Mouse (Mus musculus) limb, embryonic 12.5 days (tissue): ENCODE measurements around the gene Galnt18. TPM values are rescaled to one million over a fixed set of nuclear protein-coding genes. Genes with fewer than 3 reads are reported as not detected.

Source experiments
- ATAC-seq: fragments of 200-750 bp; cut with Nextera tagmentation; 2 replicates; pipeline ENCODE4 v1.8.0; 2017; ENCODE audit warnings: low read depth, moderate TSS enrichment; ENCODE audit not compliant: insufficient number of reproducible peaks, insufficient read depth, low FRiP score, low TSS enrichment
- H3K27ac ChIP-seq: fragments of 300-500 bp; sonication (generic); 2 replicates; pipeline ENCODE4 v1.5.1; 2016; ENCODE audit warnings: mild to moderate bottlenecking, moderate library complexity
- H3K27me3 ChIP-seq: fragments of 300-500 bp; sonication (generic); 2 replicates; pipeline ENCODE4 v1.6.1; 2016; ENCODE audit warnings: mild to moderate bottlenecking, moderate library complexity
- H3K36me3 ChIP-seq: fragments of 300-500 bp; sonication (generic); 2 replicates; pipeline ENCODE4 v1.6.1; 2016; ENCODE audit warnings: mild to moderate bottlenecking, moderate library complexity
- H3K4me1 ChIP-seq: fragments of 300-500 bp; sonication (generic); replicated peaks from 2 replicates; pipeline ENCODE4 v1.6.1; 2016
- H3K4me2 ChIP-seq: fragments of 300-500 bp; sonication (generic); 2 replicates; pipeline ENCODE4 v1.6.1; 2016; ENCODE audit warnings: mild to moderate bottlenecking, moderate library complexity
- H3K4me3 ChIP-seq: fragments of 300-500 bp; sonication (generic); replicated peaks from 2 replicates; pipeline ENCODE4 v1.5.1; 2016; ENCODE audit warnings: mild to moderate bottlenecking
- H3K9ac ChIP-seq: fragments of 300-500 bp; sonication (generic); replicated peaks from 2 replicates; pipeline ENCODE4 v1.6.1; 2016; ENCODE audit warnings: mild to moderate bottlenecking, moderate library complexity
- H3K9me3 ChIP-seq: fragments of 300-500 bp; sonication (generic); 2 replicates; pipeline ENCODE4 v1.6.1; 2016; ENCODE audit warnings: mild to moderate bottlenecking, moderate library complexity
- WGBS: fragments of 180-500 bp; shearing (Covaris S2); methylation state at CpG from one replicate; pipeline ENCODE4 v1.1.7; 2016; 5-methylcytosine and 5-hydroxymethylcytosine counted together
- microRNA-seq: library from miRNA; unstranded; fragments of <30 nt; microRNA quantifications from one replicate; pipeline ENCODE4, GENCODE M21; 2017
- polyA plus RNA-seq: library from polyadenylated mRNA; unstranded; fragments of >200 nt; fragmentation: Nextera tagmentation; extraction: Ambion mirVana; gene quantifications from 2 replicates; pipeline ENCODE4 v1.2.1, GENCODE M21; 2016

Galnt18 gene
- polyA plus RNA-seq, 1 experiment from 2014 or later = 13.1 TPM

DNA sequence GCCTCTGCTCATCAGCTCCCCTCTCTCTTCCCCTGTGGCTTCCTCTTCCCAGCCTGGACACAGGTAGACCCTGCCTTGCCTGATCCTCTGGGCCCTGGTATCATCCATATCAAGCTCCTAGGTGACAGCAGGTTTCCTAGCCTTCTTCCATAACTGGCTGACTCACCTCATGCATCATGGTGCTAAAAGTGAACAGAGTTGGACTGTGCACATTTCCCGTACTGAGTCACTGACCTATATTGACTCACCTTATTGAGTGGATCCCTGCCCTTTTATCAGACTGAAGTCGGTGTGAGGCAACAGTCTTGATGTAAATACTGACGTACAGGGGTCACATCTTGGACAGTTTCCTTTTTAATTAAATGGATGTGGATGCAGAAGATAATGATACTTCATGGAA is 313.7 kb downstream of the Galnt18 start:
- Histone ChIP-seq H3K4me2 (no peak overlapping the region), H3K36me3 (no peaks in the 10 kb centered on the region), H3K4me1 (no peaks in the 10 kb centered on the region; the same call in none of the 2 replicates), H3K4me3 (no peak overlapping the region), H3K27ac (no peak overlapping the region), H3K9me3 (no peaks in the 10 kb centered on the region), H3K27me3 (no peaks in the 10 kb centered on the region), H3K9ac (no peak overlapping the region)
- ATAC-seq = no peak
- 85% methylated on average over 3 of the region's 3 CpGs for WGBS

DNA sequence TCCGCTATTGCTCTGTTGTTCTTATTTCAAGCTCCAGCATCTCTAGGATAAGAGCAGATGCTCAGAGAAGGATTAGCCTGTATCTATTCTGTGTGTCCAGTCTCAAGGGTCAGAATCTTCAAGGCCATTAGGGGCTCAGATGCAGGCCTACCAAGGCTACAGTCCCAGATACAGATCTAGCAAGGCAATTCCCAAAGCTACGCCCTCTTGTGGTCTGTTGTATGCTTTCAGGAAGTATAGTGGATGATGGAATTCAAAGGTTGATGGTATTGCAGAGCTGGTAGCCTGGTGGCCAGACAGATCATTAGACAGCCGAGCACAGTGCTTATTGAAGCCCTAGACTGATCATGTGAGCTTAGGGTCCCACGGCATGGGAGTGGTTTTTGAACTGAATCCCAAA is 320.1 kb downstream of the Galnt18 start:
- H3K9ac ChIP-seq = no peak overlapping the region
- no peaks in the 10 kb centered on the region for H3K27me3 ChIP-seq
- H3K4me2 ChIP-seq = no peak overlapping the region
- H3K4me1 ChIP-seq = no peaks in the 10 kb centered on the region
- no peak overlapping the region for H3K27ac ChIP-seq
- ATAC-seq = no peak
- H3K9me3 ChIP-seq = peaks cover 8% of the 10 kb centered on the region; the same call in 1 of the 2 replicates
- 89% methylated on average over 4 of the region's 4 CpGs for WGBS
- H3K36me3 ChIP-seq = no peaks in the 10 kb centered on the region
- no peak overlapping the region for H3K4me3 ChIP-seq

DNA sequence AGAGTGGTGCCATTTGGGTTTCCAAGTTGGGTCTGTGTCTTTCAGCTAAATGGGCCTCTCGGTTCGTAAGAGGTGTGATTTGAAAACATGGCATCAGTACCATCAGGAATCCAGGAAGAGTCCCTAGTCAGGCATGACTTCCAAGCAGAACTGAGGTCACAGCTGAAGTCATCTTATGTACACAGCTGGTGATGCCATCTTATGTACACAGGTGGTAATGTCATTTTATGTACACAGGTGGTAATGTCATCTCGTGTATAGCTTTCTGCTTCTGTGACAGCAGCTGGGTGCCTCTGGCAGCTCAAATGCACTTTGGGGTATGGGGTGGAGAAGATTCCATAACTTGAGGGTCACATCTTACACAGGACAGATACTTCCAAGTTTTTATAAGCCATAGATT is 323.8 kb downstream of the Galnt18 start:
- Histone ChIP-seq H3K9ac (no peak overlapping the region), H3K36me3 (no peaks in the 10 kb centered on the region), H3K27ac (no peak overlapping the region), H3K4me3 (no peak overlapping the region), H3K27me3 (no peaks in the 10 kb centered on the region), H3K4me2 (no peak overlapping the region), H3K9me3 (peaks cover 8% of the 10 kb centered on the region; the same call in 1 of the 2 replicates), H3K4me1 (0 out of 2 replicates have a peak, but pooled peaks cover 10% of the 10 kb centered on the region)
- 83% methylated on average over 3 of the region's 3 CpGs for WGBS
- ATAC-seq = no peak

DNA sequence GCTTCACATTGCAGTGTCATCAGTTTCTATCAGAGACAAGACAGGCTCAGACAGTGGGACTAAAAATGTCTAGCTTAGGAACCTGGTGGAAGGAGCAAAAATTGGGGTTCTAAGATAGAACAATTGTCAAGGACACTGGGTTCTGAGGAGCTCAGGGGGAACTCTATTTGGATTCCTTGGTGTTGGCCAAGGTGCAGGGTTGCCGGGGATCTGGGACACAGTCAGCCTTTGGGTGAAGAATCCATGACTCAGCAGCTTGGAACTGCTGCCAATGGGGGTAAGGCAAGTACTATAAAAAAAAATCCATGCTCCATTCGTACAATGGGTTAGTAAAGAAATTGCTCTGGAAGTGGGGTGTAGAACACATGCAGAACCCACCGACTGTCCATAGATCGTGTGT is 324.2 kb downstream of the Galnt18 start:
- H3K36me3 ChIP-seq = no peaks in the 10 kb centered on the region
- no peaks in the 10 kb centered on the region for H3K27me3 ChIP-seq
- ATAC-seq = no peak
- H3K9me3 ChIP-seq = peaks cover 7% of the 10 kb centered on the region; the same call in 1 of the 2 replicates
- H3K27ac ChIP-seq = no peak overlapping the region
- H3K4me3 ChIP-seq = no peak overlapping the region
- 0 out of 2 replicates have a peak, but pooled peaks cover 10% of the 10 kb centered on the region for H3K4me1 ChIP-seq
- no peak overlapping the region for H3K4me2 ChIP-seq
- 87% methylated on average over 4 of the region's 4 CpGs for WGBS
- no peak overlapping the region for H3K9ac ChIP-seq

DNA sequence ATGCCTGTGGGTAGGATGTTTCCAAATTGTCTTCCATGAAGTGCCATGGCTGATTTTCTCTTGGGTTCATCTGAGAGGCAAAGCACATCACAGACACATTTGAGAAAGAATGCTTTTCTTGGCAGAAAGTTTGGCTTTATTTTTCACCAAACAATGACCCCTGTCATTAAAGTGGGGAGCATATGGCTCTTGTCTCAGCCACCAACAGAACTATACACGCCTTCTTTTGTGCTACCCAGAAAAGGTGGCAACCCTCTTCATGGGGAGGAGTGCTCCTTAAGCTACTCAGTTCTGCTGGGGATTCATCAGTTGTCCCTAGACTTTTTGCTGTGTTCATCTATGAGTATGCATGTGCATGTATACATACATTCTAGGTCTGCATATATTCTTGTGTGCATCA is 327.8 kb downstream of the Galnt18 start:
- Histone ChIP-seq H3K27ac (no peak overlapping the region), H3K36me3 (no peaks in the 10 kb centered on the region), H3K4me3 (no peak overlapping the region), H3K27me3 (no peaks in the 10 kb centered on the region), H3K4me1 (0 out of 2 replicates have a peak, but pooled peaks cover 10% of the 10 kb centered on the region), H3K9ac (no peak overlapping the region), H3K9me3 (0 out of 2 replicates have a peak, but pooled peaks cover 6% of the 10 kb centered on the region), H3K4me2 (no peak overlapping the region)
- no peak for ATAC-seq
- 61% methylated on average over 1 of the region's 1 CpGs for WGBS

DNA sequence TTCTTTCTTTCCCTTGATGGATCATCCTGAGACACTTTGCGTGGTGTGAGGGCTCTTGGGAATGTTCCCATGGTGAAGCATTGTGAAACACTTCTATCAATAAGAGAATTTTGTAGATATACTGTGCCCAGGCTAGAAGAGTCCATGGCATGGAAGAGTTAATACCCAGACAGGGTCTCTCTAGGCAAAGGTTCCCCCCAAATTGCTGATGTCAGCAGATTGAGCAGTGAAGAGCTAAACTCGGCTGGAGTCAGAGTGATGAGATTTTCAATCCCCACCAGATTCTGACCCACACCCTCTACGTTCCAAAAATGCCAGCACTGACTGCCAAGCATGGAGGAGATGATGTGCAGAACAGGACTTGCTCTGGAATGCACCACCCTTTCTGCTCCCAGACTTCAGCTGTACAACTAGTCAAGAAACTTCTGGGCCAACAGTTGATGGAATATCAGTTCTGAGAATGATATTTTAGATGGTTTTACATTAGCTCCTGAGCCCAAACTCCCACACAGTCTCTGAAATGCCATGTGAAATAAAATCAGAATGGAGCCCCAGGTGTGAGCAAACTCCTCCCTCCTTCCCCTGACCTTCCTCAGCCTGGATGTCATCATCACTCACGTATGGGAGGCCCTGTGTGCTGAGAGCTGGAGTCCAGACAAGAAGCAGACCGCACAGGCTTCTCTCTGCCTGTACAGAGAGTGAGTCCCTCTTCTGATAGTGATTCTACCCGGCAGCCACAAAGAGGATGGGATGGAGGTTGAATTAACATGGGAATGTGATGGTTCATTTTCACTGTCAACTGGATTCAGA is 329.3 kb downstream of the Galnt18 start:
- no peak for ATAC-seq
- Histone ChIP-seq H3K9me3 (0 out of 2 replicates have a peak, but pooled peaks cover 6% of the 10 kb centered on the region), H3K9ac (no peak overlapping the region), H3K4me2 (no peak overlapping the region), H3K36me3 (no peaks in the 10 kb centered on the region), H3K27me3 (no peaks in the 10 kb centered on the region), H3K4me3 (no peak overlapping the region), H3K4me1 (0 out of 2 replicates have a peak, but pooled peaks cover 10% of the 10 kb centered on the region), H3K27ac (no peak overlapping the region)
- 64% methylated on average over 6 of the region's 6 CpGs for WGBS

DNA sequence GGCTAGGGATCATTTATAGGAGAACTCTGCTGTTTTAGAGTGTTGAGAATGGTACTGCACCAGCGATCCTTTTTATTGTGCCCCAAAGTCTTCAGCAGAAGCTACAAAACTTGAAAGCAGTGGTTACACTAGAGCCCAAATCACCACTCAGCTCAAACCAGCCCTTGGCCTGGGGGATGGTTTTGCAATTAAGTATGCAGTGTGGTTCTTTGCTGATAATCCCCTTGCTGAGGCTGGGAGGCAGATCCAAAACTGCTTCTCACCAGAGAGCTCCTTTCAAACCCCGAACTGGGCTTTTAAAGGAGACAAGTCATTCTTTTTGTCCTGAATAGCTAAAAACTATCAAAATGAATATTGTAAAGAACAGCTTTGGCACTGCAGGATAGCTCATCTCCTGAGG is 346.6 kb downstream of the Galnt18 start:
- 0 out of 2 replicates have a peak, but pooled peaks cover 6% of the 10 kb centered on the region for H3K27me3 ChIP-seq
- no peak for ATAC-seq
- H3K36me3 ChIP-seq = no peaks in the 10 kb centered on the region
- H3K4me2 ChIP-seq = no peak overlapping the region
- 41% methylated on average over 2 of the region's 2 CpGs for WGBS
- peaks cover 11% of the 10 kb centered on the region for H3K4me1 ChIP-seq
- no peaks in the 10 kb centered on the region for H3K9me3 ChIP-seq
- no peak overlapping the region for H3K9ac ChIP-seq
- H3K4me3 ChIP-seq = no peak overlapping the region
- H3K27ac ChIP-seq = no peak overlapping the region

DNA sequence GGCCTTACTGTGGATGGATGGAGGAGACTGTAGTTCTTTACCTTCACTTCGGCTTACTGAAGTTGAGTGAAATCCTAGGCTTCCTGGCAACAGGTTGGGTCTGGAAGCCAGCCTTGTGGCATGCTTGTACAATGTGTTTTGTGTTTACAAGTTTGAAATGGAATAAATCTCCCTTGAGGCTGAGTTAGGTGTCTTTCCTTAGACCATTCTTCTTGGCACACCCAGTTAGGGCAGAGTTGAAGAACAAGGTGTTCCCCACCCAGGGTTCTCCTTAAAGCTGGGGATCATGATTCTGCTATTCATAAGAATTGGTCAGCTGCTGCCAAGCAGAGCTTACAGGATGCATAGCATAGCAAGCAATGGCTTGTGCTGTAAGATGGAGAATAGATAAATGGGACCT is 352.4 kb downstream of the Galnt18 start:
- WGBS = 83% methylated on average over 1 of the region's 1 CpGs
- H3K9me3 ChIP-seq = no peaks in the 10 kb centered on the region
- no peaks in the 10 kb centered on the region for H3K36me3 ChIP-seq
- H3K27ac ChIP-seq = no peak overlapping the region
- no peak overlapping the region for H3K4me2 ChIP-seq
- H3K4me1 ChIP-seq = no peaks in the 10 kb centered on the region
- no peak overlapping the region for H3K9ac ChIP-seq
- no peak for ATAC-seq
- H3K4me3 ChIP-seq = no peak overlapping the region
- H3K27me3 ChIP-seq = 0 out of 2 replicates have a peak, but pooled peaks cover 3% of the 10 kb centered on the region

Small RNA genes lying within 50 kb of the gene (microRNA-seq; reads per million reads assigned to microRNA genes)
- not detected for gene Gm25787

Other genes starting within 250 kb of the Galnt18 start
- 102 and 107 TPM in 2 replicates for gene Usp47, start 243.5 kb upstream of the Galnt18 start, polyA plus RNA-seq